Mouse (Mus musculus): ENCODE measurements at regions not wholly inside any gene's neighbourhood (a gene's known extent, or its start where the extent isn't known, plus 50 kb on each side); places are given as distances from the start of the nearest gene placed in this dataset.
"Not testable (repeated sequence)": the region's sequence is repeated elsewhere in the genome, so short reads cannot be mapped to it uniquely, and the experiment has no call there.

DNA sequence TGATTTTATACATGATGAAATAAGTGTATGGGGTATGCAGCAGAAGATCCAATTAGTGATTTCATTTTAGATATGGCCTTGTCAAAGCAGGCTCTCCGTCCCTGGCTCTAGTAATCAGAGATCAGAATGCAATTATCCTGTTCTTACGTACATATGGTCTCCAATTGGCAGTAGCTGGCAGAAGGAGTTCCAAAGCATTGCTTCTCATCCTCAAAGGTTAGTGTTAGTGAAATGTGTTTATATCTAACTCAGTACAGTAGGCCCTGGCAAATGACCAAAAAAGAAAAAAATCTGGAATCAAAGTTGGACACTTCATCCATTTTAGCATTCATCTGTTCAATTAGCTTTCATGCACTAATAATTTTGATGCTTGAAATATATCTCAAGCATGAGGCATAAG, 1407.6 kb downstream of the Gm9008 start:
- Histone ChIP-seq H3K27me3 (no peaks in the 10 kb centered on the region), H3K4me1 (no peaks in the 10 kb centered on the region), H3K36me3 (ENCODE audit: poor library complexity, severe bottlenecking) (no peaks in the 10 kb centered on the region), H3K27ac (no peak overlapping the region), H3K4me3 (no peak overlapping the region), H3K4me2 (no peak overlapping the region), H3K9ac (no peak overlapping the region), H3K9me3 (replicated peaks) (no peaks in the 10 kb centered on the region)
- WGBS: 63% methylated on average over 2 of the region's 2 CpGs
- ATAC-seq: peak; percentile 53; the same call in 1 of the 2 replicates

DNA sequence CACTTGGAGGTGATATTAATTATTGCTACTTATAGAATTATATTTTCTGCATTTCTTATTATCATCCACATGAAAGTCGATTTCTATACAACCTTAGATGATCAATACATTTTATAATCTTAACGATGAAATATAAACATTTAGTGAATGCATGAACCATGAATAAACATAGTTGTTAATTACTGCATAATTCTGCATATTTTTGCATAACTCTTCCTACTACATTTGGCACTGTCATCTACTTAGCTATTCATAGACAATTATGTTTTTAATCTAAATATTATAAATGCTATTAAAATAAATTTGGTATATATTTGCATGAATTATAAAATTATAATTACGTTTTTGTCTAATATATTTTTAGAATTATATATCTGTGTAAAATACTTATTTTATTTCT, 1429.8 kb downstream of the Gm9008 start:
- no peak overlapping the region for H3K9ac ChIP-seq
- H3K4me1 ChIP-seq: no peaks in the 10 kb centered on the region
- H3K27ac ChIP-seq: no peak overlapping the region
- no peak overlapping the region for H3K4me2 ChIP-seq
- no peak overlapping the region for H3K4me3 ChIP-seq
- H3K27me3 ChIP-seq: no peaks in the 10 kb centered on the region
- WGBS: 76% methylated on average over 3 of the region's 3 CpGs
- H3K9me3 ChIP-seq (replicated peaks): no peaks in the 10 kb centered on the region
- H3K36me3 ChIP-seq (ENCODE audit: poor library complexity, severe bottlenecking): no peaks in the 10 kb centered on the region
- peak; percentile 69 for ATAC-seq

DNA sequence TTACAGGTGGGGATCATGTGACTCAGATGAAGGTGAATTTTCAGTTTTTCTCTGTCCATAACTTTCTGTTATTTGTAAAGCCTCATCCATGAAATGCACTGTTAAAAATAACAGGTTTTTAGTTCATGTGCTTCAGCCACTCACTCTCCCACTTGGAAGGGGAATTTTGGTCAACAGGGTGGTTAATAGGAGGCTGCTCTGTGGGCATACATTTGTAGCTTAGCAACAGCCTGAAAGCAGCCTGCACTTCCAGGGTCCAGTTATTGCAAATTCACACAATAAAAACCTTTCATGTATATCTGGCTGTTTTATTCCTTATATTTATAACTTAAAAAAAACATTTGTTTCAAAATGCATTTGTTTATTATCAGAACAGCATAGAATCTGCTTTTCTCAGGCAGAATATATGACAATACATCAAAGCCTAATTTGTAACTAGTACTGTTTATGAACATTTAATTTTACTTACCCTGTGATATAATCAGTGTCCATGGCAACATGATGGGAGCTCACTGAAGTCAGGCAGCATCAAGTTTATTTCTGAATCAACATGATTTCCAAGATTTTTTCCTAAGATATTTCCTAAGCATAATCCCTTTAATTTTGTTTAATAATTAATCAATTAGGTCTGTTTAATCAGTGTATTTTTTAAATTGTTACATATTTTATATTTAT, 1455.1 kb downstream of the Gm9008 start:
- no peak overlapping the region for H3K27ac ChIP-seq
- H3K36me3 ChIP-seq (ENCODE audit: poor library complexity, severe bottlenecking): no peaks in the 10 kb centered on the region
- peak; percentile 59; the same call in 1 of the 2 replicates for ATAC-seq
- H3K27me3 ChIP-seq: no peaks in the 10 kb centered on the region
- no peaks in the 10 kb centered on the region for H3K9me3 ChIP-seq (replicated peaks)
- H3K4me1 ChIP-seq: no peaks in the 10 kb centered on the region
- H3K9ac ChIP-seq: no peak overlapping the region
- no peak overlapping the region for H3K4me2 ChIP-seq
- no peak overlapping the region for H3K4me3 ChIP-seq

DNA sequence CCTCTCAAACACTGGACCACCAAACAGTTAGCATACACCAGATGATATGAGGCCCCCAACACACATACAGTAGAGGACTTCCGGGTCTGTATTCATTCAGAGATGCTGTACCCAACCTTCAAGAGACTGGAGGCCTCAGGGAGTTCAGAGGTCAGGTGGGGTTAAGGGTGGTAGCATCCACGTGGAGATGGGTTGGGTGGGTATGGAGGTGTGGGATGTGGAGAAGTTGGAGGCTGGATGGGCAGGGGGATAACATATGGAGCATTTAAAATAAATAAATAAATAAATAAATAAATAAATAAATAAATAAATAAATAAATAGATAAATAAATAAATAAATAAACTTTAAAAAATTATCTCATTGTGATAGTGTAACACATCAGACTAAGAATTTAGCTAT, 1458.1 kb downstream of the Gm9008 start:
- ATAC-seq: no peak
- Histone ChIP-seq H3K27me3 (no peaks in the 10 kb centered on the region), H3K9ac (no peak overlapping the region), H3K27ac (no peak overlapping the region), H3K36me3 (ENCODE audit: poor library complexity, severe bottlenecking) (no peaks in the 10 kb centered on the region), H3K4me1 (no peaks in the 10 kb centered on the region), H3K9me3 (replicated peaks) (no peaks in the 10 kb centered on the region), H3K4me3 (no peak overlapping the region), H3K4me2 (no peak overlapping the region)
- WGBS: 89% methylated on average over 2 of the region's 2 CpGs

DNA sequence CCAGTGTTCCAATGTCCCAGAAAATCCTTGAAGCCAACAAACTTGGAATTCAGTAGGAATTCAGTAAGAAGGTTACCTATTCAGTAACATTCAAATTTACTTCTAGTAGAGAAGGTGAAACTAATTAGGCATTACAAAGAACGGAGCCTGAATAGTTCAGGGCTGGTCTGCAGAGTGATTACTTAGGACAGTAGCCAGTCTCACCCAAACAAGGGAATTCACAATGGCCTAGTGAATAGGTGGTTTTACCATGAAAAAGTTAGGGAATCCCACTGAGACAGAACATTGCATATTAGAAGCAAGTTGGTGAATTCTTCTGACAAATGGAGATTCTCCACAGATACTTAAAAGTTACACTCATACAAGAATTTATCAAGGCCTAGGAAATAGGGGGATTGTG, 1460.4 kb downstream of the Gm9008 start:
- H3K36me3 ChIP-seq (ENCODE audit: poor library complexity, severe bottlenecking); ATAC-seq; H3K4me1 ChIP-seq; H3K4me2 ChIP-seq; H3K27ac ChIP-seq; H3K9me3 ChIP-seq (replicated peaks); H3K4me3 ChIP-seq; H3K9ac ChIP-seq; H3K27me3 ChIP-seq: not testable (repeated sequence)
- WGBS: 29% methylated on average over 1 of the region's 1 CpGs

All from forebrain, embryonic 13.5 days (tissue).